Mouse (Mus musculus) layer of hippocampus, adult 9-11 months (tissue): ENCODE data around the gene Gm10477.
"Not testable (repeated sequence)": the region's sequence is repeated elsewhere in the genome, so short reads cannot be mapped to it uniquely, and the experiment has no call there.

ENCODE experiments used
- DNase-seq: peaks from one replicate; pipeline ENCODE4 v3.0.0; 2022

The Gm10477 gene

DNA sequence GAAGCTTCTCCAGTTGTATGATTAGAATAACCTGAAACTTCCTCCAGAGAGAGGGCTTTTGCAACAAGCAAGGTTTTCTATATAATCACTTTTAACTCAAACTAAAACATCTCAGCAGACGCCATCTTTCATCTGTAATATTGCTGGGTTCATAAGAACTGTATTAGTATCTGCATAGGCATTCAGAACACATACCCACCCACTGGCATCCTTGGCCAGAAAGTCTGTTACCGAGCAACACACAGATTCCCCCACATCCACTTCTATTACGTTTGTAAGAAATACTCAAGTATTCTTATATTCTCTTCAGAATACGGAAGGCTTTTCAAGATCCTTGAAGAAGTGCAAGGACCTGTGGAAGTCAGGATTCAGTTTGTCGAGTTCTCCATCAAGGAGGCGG lies at the start of gene Gm10477:
Gene Gm10477 (plus strand): TSS at position 301 of the 400 bp plus-strand sequence.
- not testable (repeated sequence) for DNase-seq

DNA sequence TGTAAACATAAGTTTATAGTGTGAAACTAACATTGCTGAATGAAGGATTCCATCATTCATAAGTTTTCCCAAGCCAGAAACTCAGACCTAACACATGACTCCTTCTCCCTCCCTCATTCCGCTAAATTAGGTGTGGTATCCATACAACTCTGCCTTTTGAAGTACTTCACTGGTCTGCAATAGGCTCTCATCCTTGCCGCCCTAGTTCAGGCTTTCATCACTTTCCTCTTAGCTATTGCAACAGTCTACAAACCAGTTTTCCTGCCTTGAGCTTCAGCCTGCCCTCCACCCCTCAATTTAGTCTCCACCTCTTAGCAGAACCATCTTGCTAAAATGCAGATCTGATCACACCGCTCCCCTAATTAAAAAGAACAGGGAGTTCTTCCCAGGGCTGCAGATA lies 47.0 kb upstream of the Gm10477 start:
- DNase-seq, result no peak

DNA sequence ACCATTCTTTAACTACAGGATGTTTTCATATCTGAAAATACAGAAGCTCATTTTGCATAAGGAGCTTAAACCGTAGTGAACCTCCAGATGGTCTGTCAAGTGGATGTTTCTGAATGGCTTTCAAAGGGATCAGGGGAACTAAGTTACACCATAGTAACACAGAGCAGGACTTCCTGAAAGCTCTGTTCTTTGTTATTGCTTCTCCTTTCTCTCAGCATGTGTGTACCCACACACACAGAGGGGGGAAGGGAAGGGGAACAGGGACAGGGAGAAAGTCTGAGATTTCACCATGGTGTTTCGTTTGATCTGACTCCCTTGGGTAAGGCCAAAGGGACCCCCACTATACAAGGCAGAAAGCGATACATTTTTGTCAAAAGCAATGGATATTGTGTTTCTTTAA lies 42.6 kb upstream of the Gm10477 start:
- DNase-seq, result peak; percentile 34

DNA sequence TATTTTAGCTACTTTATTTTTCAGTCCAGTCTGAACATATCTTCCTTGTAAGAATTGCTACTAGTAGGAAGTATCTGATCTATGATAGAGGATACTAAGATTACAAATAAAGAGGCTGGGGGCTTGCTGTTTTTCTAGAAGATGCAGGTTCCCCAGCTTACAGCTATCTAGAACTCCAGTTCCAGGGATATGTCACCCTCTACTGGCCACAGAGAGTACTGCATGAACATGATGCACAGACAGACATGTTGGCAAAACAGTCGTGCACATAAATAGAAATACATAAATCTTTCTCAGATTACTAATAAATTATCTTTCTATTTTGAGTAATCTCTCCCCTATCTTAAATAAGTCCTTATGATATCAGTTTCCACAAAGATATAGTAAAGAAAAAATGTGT lies 34.8 kb upstream of the Gm10477 start:
- peak; percentile 51 for DNase-seq

DNA sequence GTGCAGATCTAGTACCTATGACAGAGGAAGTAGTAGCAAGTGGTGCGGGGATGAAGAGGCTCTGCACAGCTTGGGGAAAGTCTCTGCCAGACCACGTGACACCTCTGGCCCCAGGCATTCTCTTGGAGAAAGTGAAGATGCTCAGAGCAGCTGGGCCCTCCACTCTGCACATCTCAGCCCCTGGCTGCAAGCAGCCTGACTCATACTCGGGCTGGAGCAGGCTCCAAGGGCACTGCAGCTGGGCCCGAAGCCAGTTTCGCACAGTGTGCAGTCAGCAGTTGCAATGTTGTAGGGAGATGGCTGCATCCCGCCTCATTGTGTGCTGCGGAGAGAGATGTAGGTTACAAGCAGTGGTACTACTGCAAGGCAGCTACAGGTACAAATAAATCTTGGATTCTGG lies 27.3 kb upstream of the Gm10477 start:
- DNase-seq, result no peak

DNA sequence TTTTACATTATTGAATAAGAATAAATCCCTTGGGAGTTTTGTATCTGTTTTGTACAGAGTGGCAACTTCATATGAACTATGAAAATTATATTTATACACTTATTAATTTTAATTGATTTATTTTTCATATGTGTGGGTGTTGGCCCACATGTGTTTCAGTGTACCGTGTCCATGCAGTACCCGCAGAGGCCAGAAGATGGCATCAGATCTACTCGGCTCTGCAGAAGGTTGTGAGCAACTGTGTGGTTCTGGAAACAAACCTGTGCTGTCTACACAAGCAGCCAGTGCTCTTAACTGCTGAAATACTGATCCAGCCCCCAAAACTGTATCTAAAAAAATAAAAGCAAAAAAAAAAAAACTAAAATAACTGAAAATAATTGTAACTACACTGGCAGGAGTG lies 6.7 kb downstream of the Gm10477 start:
- peak; percentile 57 for DNase-seq

DNA sequence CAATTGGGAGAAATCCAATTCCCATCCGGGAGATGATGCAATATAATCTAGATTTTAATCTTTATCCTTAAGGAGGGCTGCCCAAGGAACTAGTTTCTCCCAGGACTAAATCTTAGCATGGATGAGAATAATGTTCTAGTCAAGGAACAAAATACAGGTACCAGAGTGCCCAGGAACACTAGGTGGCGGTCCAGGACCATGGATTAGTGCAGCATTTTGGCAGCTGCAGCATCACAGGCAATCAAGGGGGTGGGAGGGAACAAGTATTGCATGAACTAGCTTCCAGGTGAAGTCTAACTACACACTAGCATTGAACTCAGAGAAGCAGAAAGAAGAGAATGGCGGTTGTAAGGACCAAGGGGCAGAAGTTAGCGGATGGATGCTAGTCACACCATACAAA lies 12.6 kb downstream of the Gm10477 start:
- DNase-seq, result no peak

DNA sequence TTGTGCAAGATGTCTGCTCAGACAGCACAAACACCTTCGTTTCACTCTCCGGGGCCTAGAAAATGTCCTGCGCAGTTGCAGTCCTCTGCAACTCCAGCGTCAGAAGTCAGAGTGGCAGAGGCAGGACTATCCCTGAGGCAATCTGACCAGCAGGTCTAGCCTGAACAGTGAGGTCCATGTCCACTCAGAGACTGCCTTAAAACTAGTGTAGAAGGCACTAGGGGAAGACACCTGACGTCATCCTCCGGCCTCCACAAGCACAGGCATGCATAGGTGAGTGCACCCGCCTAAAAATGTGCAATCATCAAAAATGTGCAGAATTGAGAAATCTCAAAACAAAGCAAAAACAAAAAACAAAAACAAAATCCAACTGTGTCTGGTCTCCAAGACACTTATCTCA lies 25.0 kb downstream of the Gm10477 start, which contains the start of gene Gm648:
Gene Gm648 (minus strand): TSS at position 101 of the 400 bp plus-strand sequence.
- no peak for DNase-seq

DNA sequence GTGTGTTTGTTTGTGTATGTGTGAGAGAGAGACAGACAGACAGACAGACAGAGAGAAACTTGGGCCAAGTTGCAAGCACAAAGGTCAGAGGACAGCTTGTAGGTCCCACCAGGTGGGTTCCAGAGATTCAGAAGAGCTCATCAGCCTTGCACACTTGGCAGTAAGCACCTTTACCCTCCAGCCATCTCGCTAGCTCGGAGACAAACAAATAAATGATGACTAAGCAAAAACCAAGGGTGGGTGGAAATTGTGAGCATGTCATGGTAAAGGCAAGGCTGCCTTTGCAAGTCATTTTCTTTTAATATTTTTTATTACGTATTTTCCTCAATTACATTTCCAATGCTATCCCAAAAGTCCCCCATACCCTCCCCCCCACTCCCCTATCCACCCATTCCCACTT lies 29.0 kb downstream of the Gm10477 start:
- DNase-seq, result no peak

DNA sequence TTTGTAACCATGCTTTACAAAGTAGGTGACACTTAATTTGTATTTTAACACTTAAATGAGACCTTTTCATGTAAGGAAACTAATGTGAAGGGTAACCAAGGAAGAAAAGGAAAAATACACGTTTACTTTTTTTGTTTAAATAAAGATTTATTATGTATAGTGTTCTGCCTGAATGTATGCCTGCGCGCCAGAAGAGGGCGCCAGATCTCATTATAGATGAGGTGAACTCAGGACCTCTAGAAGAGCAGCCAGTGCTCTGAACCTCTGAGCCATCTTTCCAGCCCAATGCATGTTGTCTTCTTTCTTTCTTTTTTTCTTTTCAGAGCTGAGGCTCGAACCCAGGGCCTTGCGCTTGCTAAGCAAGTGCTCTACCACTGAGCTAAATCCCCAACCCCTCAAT lies 47.9 kb downstream of the Gm10477 start:
- no peak for DNase-seq
